Mouse (Mus musculus) stomach, postnatal 0 days (tissue): ENCODE data around the gene Abhd17c.

Source experiments
- CTCF ChIP-seq: IDR thresholded peaks from 2 replicates; pipeline ENCODE4 v1.5.1; 2016; ENCODE audit warnings: antibody characterized with exemption, low read depth, mild to moderate bottlenecking, moderate library complexity
- EP300 ChIP-seq: optimal IDR thresholded peaks from 2 replicates; pipeline ENCODE3; 2016; ENCODE audit warnings: antibody characterized with exemption

- TF ChIP-seq CTCF (no peak), EP300 (no peak)
Measured at GRCm38 (mm10) chr7:84088191-84088590, 63.5 kb downstream of the Abhd17c start.
